Mouse (Mus musculus) brain, embryonic 14.5 days (tissue): Measurements from ENCODE around the gene Micall1.

ENCODE experiments used
- CTCF ChIP-seq: fragments of 200-500 bp; IDR thresholded peaks from 2 replicates; pipeline ENCODE4 v1.5.1; 2012; ENCODE audit warnings: inconsistent platforms, mild to moderate bottlenecking, moderate library complexity, borderline replicate concordance; ENCODE audit not compliant: insufficient read depth, insufficient read length; ENCODE audit errors: extremely low read depth
- POLR2A ChIP-seq: fragments of 200-500 bp; IDR thresholded peaks from 2 replicates; pipeline ENCODE4 v1.6.1; 2012; ENCODE audit warnings: mild to moderate bottlenecking, inconsistent platforms, borderline replicate concordance; ENCODE audit not compliant: poor library complexity, insufficient read depth, insufficient read length, severe bottlenecking; ENCODE audit errors: extremely low read depth

- TF ChIP-seq CTCF (no peak), POLR2A (no peak)
Observed at GRCm38 (mm10) chr15:79074913-79075532, 33.7 kb upstream of the Micall1 start, which contains the start of gene Eif3l.
